Mouse (Mus musculus) testis, adult 10 weeks (tissue): ENCODE data around the gene Cyyr1. TPM values are rescaled to one million over a fixed set of nuclear protein-coding genes. Genes with fewer than 3 reads are reported as not detected.

ENCODE experiments used
- polyA plus RNA-seq: library from polyadenylated mRNA; stranded (reverse); fragments of 350-450 nt; fragmentation: Illumina TruSeq; extraction: RNeasy Lipid Tissue Mini Kit (QIAGEN cat#74804); gene quantifications from one replicate; pipeline ENCODE4 v1.2.3, GENCODE M21; 2014; ENCODE audit warnings: low read depth, low replicate concordance

Cyyr1 gene
- 6.6 TPM for polyA plus RNA-seq

DNA sequence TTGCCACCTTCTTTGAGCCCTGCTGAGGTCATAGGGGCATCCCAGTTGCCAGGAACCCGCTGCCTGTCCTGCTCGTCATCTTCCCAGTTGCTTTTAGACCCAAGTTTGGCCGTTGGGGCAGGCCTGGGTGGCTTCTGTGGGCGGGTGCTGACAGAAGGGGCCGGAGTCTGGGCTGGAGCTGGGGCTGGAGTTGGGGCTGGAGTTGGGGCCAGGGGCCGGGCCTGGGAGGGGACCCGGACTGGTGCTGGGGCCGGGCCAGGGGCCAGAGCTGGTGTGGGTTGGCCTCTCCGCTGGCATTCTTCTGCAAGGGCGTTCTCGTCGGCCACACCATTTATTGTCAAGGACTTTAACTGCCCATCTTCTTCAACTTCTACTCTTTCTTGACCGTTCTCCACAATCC, at the start of gene Cyyr1:
TSS of gene Cyyr1 (minus strand) at position 101 of the 400 bp plus-strand sequence.

Other genes with a start within 250 kb of the Cyyr1 start
- gene Adamts1, start 249.7 kb upstream of the Cyyr1 start, polyA plus RNA-seq = 0.66 TPM